Mouse (Mus musculus) ovary, postnatal 10 days (tissue): Measurements from ENCODE around the gene Cma2.
"Not testable (repeated sequence)": the region's sequence is repeated elsewhere in the genome, so short reads cannot be mapped to it uniquely, and the experiment has no call there.

Experiments
- DNase-seq: peaks from one replicate; pipeline ENCODE4 v3.0.0; 2022; ENCODE audit warnings: low spot score

Gene Cma2

GRCm38 (mm10) chr14:55950346-55951030 lies at the start of gene Cma2:
Cma2 (plus strand) TSS chr14:55950980.
- no peak for DNase-seq

GRCm38 (mm10) chr14:55905518-55905917 lies 45.3 kb upstream of the Cma2 start:
- DNase-seq = no peak

- DNase-seq = no peak
These were observed 37.4 kb upstream of the Cma2 start for GRCm38 (mm10) chr14:55913406-55913805.

GRCm38 (mm10) chr14:55918240-55919082 lies 32.3 kb upstream of the Cma2 start:
- DNase-seq = no peak

- no peak for DNase-seq
These were observed 28.1 kb upstream of the Cma2 start for GRCm38 (mm10) chr14:55922475-55923232.

GRCm38 (mm10) chr14:55926847-55927246 lies 23.9 kb upstream of the Cma2 start:
- DNase-seq = no peak

GRCm38 (mm10) chr14:55929263-55929997 lies 21.4 kb upstream of the Cma2 start:
- DNase-seq = no peak

GRCm38 (mm10) chr14:55933586-55933985 lies 17.2 kb upstream of the Cma2 start:
- no peak for DNase-seq

- no peak for DNase-seq
These were observed 10.5 kb upstream of the Cma2 start for GRCm38 (mm10) chr14:55940070-55940800.

GRCm38 (mm10) chr14:55943601-55944000 lies 7.2 kb upstream of the Cma2 start:
- no peak for DNase-seq

GRCm38 (mm10) chr14:55944575-55944974 lies 6.2 kb upstream of the Cma2 start, which contains the start of gene Cma1:
Cma1 (minus strand) TSS chr14:55944675.
- DNase-seq = no peak

GRCm38 (mm10) chr14:55946269-55946969 lies 4.4 kb upstream of the Cma2 start:
- DNase-seq = no peak

- DNase-seq = no peak
These were observed 12.5 kb downstream of the Cma2 start for GRCm38 (mm10) chr14:55963263-55963662.

GRCm38 (mm10) chr14:55963900-55964299 lies 13.1 kb downstream of the Cma2 start:
- not testable (repeated sequence) for DNase-seq

- not testable (repeated sequence) for DNase-seq
These were observed 36.7 kb downstream of the Cma2 start for GRCm38 (mm10) chr14:55987464-55987863.

GRCm38 (mm10) chr14:56013147-56013546 lies 62.4 kb downstream of the Cma2 start:
- DNase-seq = no peak

GRCm38 (mm10) chr14:56013924-56014323 lies 63.1 kb downstream of the Cma2 start:
- no peak for DNase-seq

GRCm38 (mm10) chr14:56017671-56018070 lies 66.9 kb downstream of the Cma2 start, which contains the start of gene Mcpt1:
Mcpt1 (plus strand) TSS chr14:56017971.
- not testable (repeated sequence) for DNase-seq

GRCm38 (mm10) chr14:56019446-56019845 lies 68.7 kb downstream of the Cma2 start:
- DNase-seq = no peak

GRCm38 (mm10) chr14:56021305-56021704 lies 70.5 kb downstream of the Cma2 start:
- DNase-seq = not testable (repeated sequence)
